ENCODE assay signal across 8 mouse cellular contexts in genomic region chr9:109876756-109877155, GRCm38 (mm10). TPM values are rescaled to one million over a fixed set of nuclear protein-coding genes. Genes with fewer than 3 reads are reported as not detected.
DNase-seq lines count a peak whose midpoint lies in the region; ATAC-seq lines count a peak whose summit lies in the region.

No protein-coding gene starts in this region.

- intact Hi-C loops in left cerebral cortex, postnatal 4 days (cut with DNase I) = no loop called here

- peak overlapping the region; percentile 87 for H3K4me3 ChIP-seq in midbrain, embryonic 16.5 days (ENCODE audit: low read depth, low read length)

- H3K9me3 ChIP-seq in midbrain, embryonic 16.5 days (replicated peaks; ENCODE audit: control insufficient read depth, low read length, poor library complexity, severe bottlenecking) = no peaks in the 10 kb centered on the region

- peak overlapping the region; percentile 92 for H3K4me2 ChIP-seq in midbrain, embryonic 16.5 days (ENCODE audit: low read length)

- peak overlapping the region; percentile 40; the same call in 1 of the 2 replicates for H3K9ac ChIP-seq in midbrain, embryonic 16.5 days (ENCODE audit: low read depth, low read length)

- H3K4me1 ChIP-seq in midbrain, embryonic 16.5 days (ENCODE audit: control insufficient read depth, insufficient read depth, low read length) = peaks cover 12% of the 10 kb centered on the region

- WGBS in midbrain, embryonic 16.5 days = 6% methylated on average over 3 of the region's 3 CpGs

- ATAC-seq in granulocyte monocyte progenitor cell, adult 5-6 weeks (replicated peaks; ENCODE audit: poor library complexity, severe bottlenecking) = 0 out of 2 replicates have a peak, but pooled peaks have one; percentile 11
- no peak for ATAC-seq in midbrain, embryonic 16.5 days

- no peaks in the 10 kb centered on the region for H3K27me3 ChIP-seq in midbrain, embryonic 16.5 days (ENCODE audit: control insufficient read depth, insufficient read depth, low read depth, low read length)

- no peak overlapping the region for H3K27ac ChIP-seq in midbrain, embryonic 16.5 days (ENCODE audit: low read length)

- peak; percentile 48 for DNase-seq in left cerebral cortex, postnatal 4 days
- no peak for DNase-seq in left cerebral cortex, adult 8-10 months (ENCODE audit: low spot score in 2 of 2)
- peak; percentile 44 for DNase-seq in adipocyte (ENCODE audit: low spot score)
- DNase-seq in kidney, postnatal 14 days = peak; percentile 49
- DNase-seq in layer of hippocampus, adult 9-11 months = no peak
- no peak for DNase-seq in layer of hippocampus, postnatal 10 days (ENCODE audit: low spot score in 2 of 2)

- peaks cover 9% of the 10 kb centered on the region for H3K36me3 ChIP-seq in midbrain, embryonic 16.5 days (ENCODE audit: control insufficient read depth, insufficient read depth, low read length)

RNA-seq across cellular contexts. Expression of gene Cdc25a, which starts 1.4 kb away (rescaled TPM):
- total RNA-seq in left cerebral cortex, postnatal 4 days (2021) = 10 to 100 TPM in 1 of 2 experiments, 1 to 10 TPM in 1; 9.9 to 10.3 TPM
- total RNA-seq in left cerebral cortex, adult 8-10 months (2022) = 1 to 10 TPM; 4.8 to 6.1 (median 5.6) TPM
- 45.1 and 52.5 TPM in 2 replicates for total RNA-seq in granulocyte monocyte progenitor cell, adult 5-6 weeks (2014; fragmentation: Nextera tagmentation)
- total RNA-seq in granulocyte monocyte progenitor cell, adult 5-6 weeks (2017) = 50.6 and 54.4 TPM in 2 replicates
- polyA plus RNA-seq in midbrain, embryonic 16.5 days (2015; fragmentation: Nextera tagmentation; extraction: Ambion mirVana) = 9.9 and 12.3 TPM in 2 replicates
- total RNA-seq in layer of hippocampus, postnatal 10 days (2021) = 1 to 10 TPM; 7.4 to 8.1 TPM

RNA-seq across cellular contexts. Expression of gene Camp, which starts 27.3 kb away (rescaled TPM):
- total RNA-seq in left cerebral cortex, postnatal 4 days (2021) = not detected
- total RNA-seq in left cerebral cortex, adult 8-10 months (2022) = not detected
- total RNA-seq in granulocyte monocyte progenitor cell, adult 5-6 weeks (2014; fragmentation: Nextera tagmentation) = 3.0 and 37.6 TPM in 2 replicates
- total RNA-seq in granulocyte monocyte progenitor cell, adult 5-6 weeks (2017) = 99.8 and 173 TPM in 2 replicates
- 0.29 and 0.68 TPM in 2 replicates for polyA plus RNA-seq in midbrain, embryonic 16.5 days (2015; fragmentation: Nextera tagmentation; extraction: Ambion mirVana)
- 1 to 10 TPM in 1 of 2 experiments, not detected in 1; 3.0 TPM for total RNA-seq in layer of hippocampus, postnatal 10 days (2021)

RNA-seq across cellular contexts. Expression of gene Nme6, which starts 44.2 kb away (rescaled TPM):
- total RNA-seq in left cerebral cortex, postnatal 4 days (2021) = 10 to 100 TPM; 22.7 to 25.3 TPM
- 10 to 100 TPM in 3 of 4 experiments, 1 to 10 TPM in 1; 9.2 to 13.7 (median 11.5) TPM for total RNA-seq in left cerebral cortex, adult 8-10 months (2022)
- total RNA-seq in granulocyte monocyte progenitor cell, adult 5-6 weeks (2014; fragmentation: Nextera tagmentation) = 54.0 and 59.5 TPM in 2 replicates
- total RNA-seq in granulocyte monocyte progenitor cell, adult 5-6 weeks (2017) = 22.1 and 28.4 TPM in 2 replicates
- polyA plus RNA-seq in midbrain, embryonic 16.5 days (2015; fragmentation: Nextera tagmentation; extraction: Ambion mirVana) = 64.9 and 69.9 TPM in 2 replicates
- total RNA-seq in layer of hippocampus, postnatal 10 days (2021) = 10 to 100 TPM; 12.0 to 12.3 TPM

RNA-seq across cellular contexts. Expression of gene Map4, which starts 54.5 kb away (rescaled TPM):
- total RNA-seq in left cerebral cortex, postnatal 4 days (2021) = 100 to 1,000 TPM; 477 to 488 TPM
- total RNA-seq in left cerebral cortex, adult 8-10 months (2022) = 100 to 1,000 TPM; 382 to 453 (median 413) TPM
- 33.3 and 42.6 TPM in 2 replicates for total RNA-seq in granulocyte monocyte progenitor cell, adult 5-6 weeks (2014; fragmentation: Nextera tagmentation)
- 17.1 and 22.3 TPM in 2 replicates for total RNA-seq in granulocyte monocyte progenitor cell, adult 5-6 weeks (2017)
- 211 and 213 TPM in 2 replicates for polyA plus RNA-seq in midbrain, embryonic 16.5 days (2015; fragmentation: Nextera tagmentation; extraction: Ambion mirVana)
- 100 to 1,000 TPM; 616 to 624 TPM for total RNA-seq in layer of hippocampus, postnatal 10 days (2021)

Comparison
In these comparisons a context has a peak if more than half of its experiments do, and no peak if none do; other contexts are left out.
1. DNase-seq: peak in left cerebral cortex, postnatal 4 days (single experiment), adipocyte (single experiment) and kidney, postnatal 14 days (single experiment); none in left cerebral cortex, adult 8-10 months (0 of 2), layer of hippocampus, adult 9-11 months (single experiment) and layer of hippocampus, postnatal 10 days (0 of 2).
2. RNA of gene Cdc25a, which starts 1.4 kb away (total RNA-seq): 45.1 to 54.4 TPM in granulocyte monocyte progenitor cell, adult 5-6 weeks; 9.9 to 10.3 TPM in left cerebral cortex, postnatal 4 days, 7.4 to 8.1 TPM in layer of hippocampus, postnatal 10 days and 4.8 to 6.1 TPM in left cerebral cortex, adult 8-10 months; every median in the first group is over 4 times any median in the second.